Mouse (Mus musculus): ENCODE measurements at regions not wholly inside any gene's neighbourhood (a gene's known extent, or its start where the extent isn't known, plus 50 kb on each side); places are given as distances from the start of the nearest gene placed in this dataset.

- DNase-seq (ENCODE audit: low spot score in 2 of 2): no peak
These were observed 401.6 kb upstream of the Nmur2 start for GRCm38 (mm10) chr11:56442381-56442780.

GRCm38 (mm10) chr11:56441071-56441470, 400.3 kb upstream of the Nmur2 start:
- DNase-seq (ENCODE audit: low spot score in 2 of 2): no peak

GRCm38 (mm10) chr11:56431089-56431488, 390.3 kb upstream of the Nmur2 start:
- DNase-seq (ENCODE audit: low spot score in 2 of 2): no peak

GRCm38 (mm10) chr11:56384761-56385160, 344.0 kb upstream of the Nmur2 start:
- DNase-seq (ENCODE audit: low spot score in 2 of 2): no peak

- DNase-seq (ENCODE audit: low spot score in 2 of 2): no peak
These were observed 336.7 kb upstream of the Nmur2 start for GRCm38 (mm10) chr11:56377535-56377934.

GRCm38 (mm10) chr11:56374329-56374728, 333.5 kb upstream of the Nmur2 start:
- no peak for DNase-seq (ENCODE audit: low spot score in 2 of 2)

- no peak for DNase-seq (ENCODE audit: low spot score in 2 of 2)
These were observed 332.8 kb upstream of the Nmur2 start for GRCm38 (mm10) chr11:56373624-56374023.

GRCm38 (mm10) chr11:56357690-56358089, 316.9 kb upstream of the Nmur2 start:
- DNase-seq (ENCODE audit: low spot score in 2 of 2): no peak

- DNase-seq (ENCODE audit: low spot score in 2 of 2): no peak
These were observed 311.1 kb upstream of the Nmur2 start for GRCm38 (mm10) chr11:56351798-56352366.

- DNase-seq (ENCODE audit: low spot score in 2 of 2): no peak
These were observed 310.4 kb upstream of the Nmur2 start for GRCm38 (mm10) chr11:56351231-56351630.

GRCm38 (mm10) chr11:56349766-56350165, 309.0 kb upstream of the Nmur2 start:
- DNase-seq (ENCODE audit: low spot score in 2 of 2): no peak

- no peak for DNase-seq (ENCODE audit: low spot score in 2 of 2)
These were observed 307.6 kb upstream of the Nmur2 start for GRCm38 (mm10) chr11:56348408-56348807.

GRCm38 (mm10) chr11:56343083-56343482, 302.3 kb upstream of the Nmur2 start:
- DNase-seq (ENCODE audit: low spot score in 2 of 2): no peak

GRCm38 (mm10) chr11:56341731-56342130, 300.9 kb upstream of the Nmur2 start:
- DNase-seq (ENCODE audit: low spot score in 2 of 2): no peak

GRCm38 (mm10) chr11:56341040-56341439, 300.2 kb upstream of the Nmur2 start:
- DNase-seq (ENCODE audit: low spot score in 2 of 2): no peak

GRCm38 (mm10) chr11:56338511-56338910, 297.7 kb upstream of the Nmur2 start:
- no peak for DNase-seq (ENCODE audit: low spot score in 2 of 2)

- no peak for DNase-seq (ENCODE audit: low spot score in 2 of 2)
These were observed 295.1 kb upstream of the Nmur2 start for GRCm38 (mm10) chr11:56335937-56336336.

GRCm38 (mm10) chr11:56320293-56320692, 279.5 kb upstream of the Nmur2 start:
- no peak for DNase-seq (ENCODE audit: low spot score in 2 of 2)

- DNase-seq (ENCODE audit: low spot score in 2 of 2): no peak
These were observed 274.6 kb upstream of the Nmur2 start for GRCm38 (mm10) chr11:56315221-56315987.

- DNase-seq (ENCODE audit: low spot score in 2 of 2): no peak
These were observed 268.7 kb upstream of the Nmur2 start for GRCm38 (mm10) chr11:56309549-56309948.

- no peak for DNase-seq (ENCODE audit: low spot score in 2 of 2)
These were observed 267.7 kb upstream of the Nmur2 start for GRCm38 (mm10) chr11:56308383-56309105.

GRCm38 (mm10) chr11:56307051-56307450, 266.2 kb upstream of the Nmur2 start:
- DNase-seq (ENCODE audit: low spot score in 2 of 2): no peak

Data from frontal cortex, postnatal 14 days (tissue).